ENCODE assay signal across 22 mouse cellular contexts in genomic region chr7:141006446-141006845, GRCm38 (mm10). TPM values are rescaled to one million over a fixed set of nuclear protein-coding genes. Genes with fewer than 3 reads are reported as not detected.
"Had no signal": no experiment of that assay in that cellular context is flagged by ENCODE, and none has a peak within 500 bp of the region (broad histone marks: within the 10 kb centered on the region; RNA-seq: fewer than 3 reads in every experiment).

No protein-coding gene starts in this region.

- ATAC-seq: lung, postnatal 0 days had no signal

- H3K9me3 ChIP-seq: limb, embryonic 12.5 days; midbrain, embryonic 12.5 days; neural tube, embryonic 12.5 days; stomach, embryonic 15.5 days had no signal

- DNase-seq: kidney, adult 9 months; kidney, postnatal 36 days; layer of hippocampus, adult 9-11 months; liver; lung, adult 2 months; retina, postnatal 1 day; spleen, adult 18-20 months; thymus, adult 2 months; thymus, postnatal 36 days had no signal

- H3K27ac ChIP-seq: kidney, postnatal 0 days; limb, embryonic 12.5 days; liver, embryonic 14.5 days; midbrain, embryonic 12.5 days; neural tube, embryonic 12.5 days; stomach, embryonic 15.5 days had no signal

- H3K4me2 ChIP-seq: limb, embryonic 12.5 days; midbrain, embryonic 12.5 days; neural tube, embryonic 12.5 days; stomach, embryonic 15.5 days had no signal

- H3K27me3 ChIP-seq: limb, embryonic 12.5 days; neural tube, embryonic 12.5 days; stomach, embryonic 15.5 days had no signal

- H3K4me3 ChIP-seq: limb, embryonic 12.5 days; midbrain, embryonic 12.5 days; myocyte; neural tube, embryonic 12.5 days; stomach, embryonic 15.5 days had no signal

- H3K36me3 ChIP-seq: limb, embryonic 12.5 days; midbrain, embryonic 12.5 days; neural tube, embryonic 12.5 days; stomach, embryonic 15.5 days had no signal

- H3K9ac ChIP-seq: limb, embryonic 12.5 days; liver, embryonic 14.5 days; midbrain, embryonic 12.5 days; neural tube, embryonic 12.5 days; stomach, embryonic 15.5 days had no signal

RNA-seq across cellular contexts. Expression of gene Ifitm6, which starts 11.3 kb away (rescaled TPM):
- total RNA-seq: layer of hippocampus, adult 18-20 months; left cerebral cortex, postnatal 36 days had no signal
- polyA plus RNA-seq: limb, embryonic 12.5 days had no signal

RNA-seq across cellular contexts. Expression of gene Gm17387, which starts 22.5 kb away (rescaled TPM):
- total RNA-seq: layer of hippocampus, adult 18-20 months; layer of hippocampus, postnatal 36 days; left cerebral cortex, postnatal 36 days; megakaryocyte-erythroid progenitor cell, adult 5-6 weeks had no signal
- polyA plus RNA-seq: kidney, postnatal 0 days; limb, embryonic 12.5 days; liver, embryonic 14.5 days; lung, adult 2 months; lung, postnatal 0 days; midbrain, embryonic 12.5 days; myocyte; neural tube, embryonic 12.5 days; stomach, embryonic 15.5 days; testis, adult 2 months; thymus, adult 2 months had no signal
